Mouse (Mus musculus) heart, adult 2 months (tissue): ENCODE data around the gene 9530077C05Rik.

Experiments used
- CTCF ChIP-seq: fragments of 200-600 bp; IDR thresholded peaks from 2 replicates; pipeline ENCODE4 v1.8.1; 2022; ENCODE audit warnings: antibody characterized with exemption, mild to moderate bottlenecking, moderate library complexity
- EP300 ChIP-seq: fragments of 200-500 bp; IDR thresholded peaks from 2 replicates; pipeline ENCODE4 v1.6.1; 2011; ENCODE audit warnings: low read depth, low read length, control low read depth; ENCODE audit not compliant: insufficient read depth
- POLR2A ChIP-seq: fragments of 200-500 bp; IDR thresholded peaks from 2 replicates; pipeline ENCODE4 v1.6.1; 2011; ENCODE audit warnings: mild to moderate bottlenecking, low read depth, low read length, control low read depth; ENCODE audit not compliant: insufficient read depth

GRCm38 (mm10) chr9:22467371-22468169, 56.3 kb downstream of the 9530077C05Rik start:
- no peak for TF ChIP-seq EP300
- TF ChIP-seq CTCF = no peak
- no peak for TF ChIP-seq POLR2A
